Mouse (Mus musculus) forebrain, embryonic 11.5 days (tissue): ENCODE data around the gene Slc30a2. TPM values are rescaled to one million over a fixed set of nuclear protein-coding genes. Genes with fewer than 3 reads are reported as not detected.
"Not testable (repeated sequence)": the region's sequence is repeated elsewhere in the genome, so short reads cannot be mapped to it uniquely, and the experiment has no call there.

Source experiments
- ATAC-seq: fragments of 200-750 bp; cut with Nextera tagmentation; replicated peaks from 2 replicates; pipeline ENCODE4 v1.8.0; 2017; ENCODE audit warnings: moderate TSS enrichment; ENCODE audit not compliant: low FRiP score
- DNase-seq: peaks from one replicate; pipeline ENCODE4 v3.0.0-alpha.2; 2017; ENCODE audit warnings: low spot score
- H3K27ac ChIP-seq: fragments of 300-500 bp; sonication (generic); 2 replicates; pipeline ENCODE4 v1.5.1; 2014; ENCODE audit warnings: low read depth, low read length
- H3K27me3 ChIP-seq: fragments of 300-500 bp; sonication (generic); 2 replicates; pipeline ENCODE4 v1.6.1; 2014; ENCODE audit warnings: mild to moderate bottlenecking, low read length, mixed read lengths; ENCODE audit not compliant: control insufficient read depth, insufficient read depth
- H3K36me3 ChIP-seq: fragments of 300-500 bp; sonication (generic); 2 replicates; pipeline ENCODE4 v1.6.1; 2014; ENCODE audit warnings: mild to moderate bottlenecking, low read length, moderate library complexity, mixed read lengths; ENCODE audit not compliant: control insufficient read depth, insufficient read depth
- H3K4me1 ChIP-seq: fragments of 300-500 bp; sonication (generic); replicated peaks from 2 replicates; pipeline ENCODE4 v1.6.1; 2014; ENCODE audit warnings: low read length, mixed read lengths; ENCODE audit not compliant: control insufficient read depth, insufficient read depth
- H3K4me2 ChIP-seq: fragments of 300-500 bp; sonication (generic); 2 replicates; pipeline ENCODE4 v1.6.1; 2014; ENCODE audit warnings: low read depth, mild to moderate bottlenecking, low read length, moderate library complexity, mixed read lengths; ENCODE audit not compliant: severe bottlenecking
- H3K4me3 ChIP-seq: fragments of 300-500 bp; sonication (generic); 2 replicates; pipeline ENCODE4 v1.5.1; 2014; ENCODE audit warnings: low read depth, low read length
- H3K9ac ChIP-seq: fragments of 300-500 bp; sonication (generic); 2 replicates; pipeline ENCODE4 v1.6.1; 2014; ENCODE audit warnings: low read length
- H3K9me3 ChIP-seq: fragments of 300-500 bp; sonication (generic); 2 replicates; pipeline ENCODE4 v1.6.1; 2016; ENCODE audit warnings: low read length, mixed read lengths; ENCODE audit not compliant: control insufficient read depth
- WGBS: fragments of 180-500 bp; shearing (Covaris S2); extraction: QIAGEN DNeasy Blood & Tissue Kit; methylation state at CpG from one replicate; pipeline ENCODE4 v1.1.7; 2014; 5-methylcytosine and 5-hydroxymethylcytosine counted together
- polyA plus RNA-seq: library from polyadenylated mRNA; unstranded; fragments of >200 nt; fragmentation: Nextera tagmentation; extraction: Ambion mirVana; gene quantifications from 2 replicates; pipeline ENCODE4 v1.2.1, GENCODE M21; 2014

Gene Slc30a2
- not detected in 2 replicates for polyA plus RNA-seq

DNA sequence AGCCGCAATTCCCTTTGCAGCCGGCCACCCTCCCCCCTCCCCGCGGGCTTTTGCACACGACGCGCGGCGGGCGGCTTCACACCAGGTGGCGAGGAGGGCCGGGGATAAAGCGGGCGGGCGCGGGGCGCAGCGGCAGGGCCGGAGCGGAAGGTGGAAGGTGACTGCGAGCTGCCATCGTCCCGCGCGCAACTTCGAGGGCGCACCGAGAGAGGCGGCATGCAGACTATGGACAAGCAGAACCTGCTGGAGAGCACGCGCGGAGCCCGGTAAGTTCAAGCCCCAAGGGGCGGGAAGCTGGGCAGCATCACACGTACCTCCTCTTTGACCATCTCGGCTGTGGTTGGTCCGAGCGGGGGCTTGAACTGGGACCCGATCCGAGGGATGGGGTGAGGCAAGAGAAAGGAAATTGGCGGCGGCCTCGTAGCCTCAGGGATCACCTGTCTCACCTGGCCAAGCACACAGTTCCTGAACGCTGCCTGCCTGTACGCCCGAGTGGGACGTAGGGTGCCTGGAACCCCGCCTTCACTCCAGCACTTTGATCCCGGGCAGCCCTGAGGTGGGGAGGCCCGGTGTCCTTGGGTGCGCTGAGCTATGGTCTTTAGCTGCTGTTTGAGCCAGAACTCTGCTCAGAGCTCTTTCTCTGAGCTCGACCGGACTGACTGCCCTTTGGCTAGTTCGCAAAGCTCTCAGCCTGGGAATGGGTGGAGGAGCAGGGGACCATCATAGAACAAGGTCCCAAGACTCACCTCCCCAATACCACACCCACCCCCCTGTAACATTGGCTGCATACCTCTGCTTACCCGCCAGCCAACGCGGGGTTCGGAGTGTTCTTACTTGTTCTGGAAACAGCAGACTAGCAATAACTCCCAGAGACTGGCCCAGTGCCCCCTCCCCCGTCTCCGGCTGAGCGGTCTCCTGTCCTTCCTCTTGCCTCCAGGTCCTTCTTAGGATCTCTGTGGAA is at the start of gene Slc30a2:
Gene Slc30a2, plus strand, starts transcription at position 111 of the 961 bp plus-strand sequence.
- WGBS: 3% methylated on average over 58 of the region's 61 CpGs
- no peak within 1 kb of the TSS for H3K9ac ChIP-seq
- peaks cover 5% of the 10 kb centered on the region; the same call in 1 of the 2 replicates for H3K4me1 ChIP-seq
- H3K27me3 ChIP-seq: peaks cover 28% of the 10 kb centered on the region
- H3K27ac ChIP-seq: no peak within 1 kb of the TSS
- peak within 1 kb of the TSS; percentile 15; the same call in 1 of the 2 replicates for H3K4me3 ChIP-seq
- H3K9me3 ChIP-seq: no peaks in the 10 kb centered on the region
- peak within 1 kb of the TSS; percentile 45 for H3K4me2 ChIP-seq
- no peak for ATAC-seq
- DNase-seq: no peak
- no peaks in the 10 kb centered on the region for H3K36me3 ChIP-seq

GRCm38 (mm10) chr4:134293692-134294163 is 49.3 kb upstream of the Slc30a2 start:
- Histone ChIP-seq H3K9me3 (no peaks in the 10 kb centered on the region), H3K36me3 (no peaks in the 10 kb centered on the region), H3K4me1 (no peaks in the 10 kb centered on the region), H3K4me3 (no peak overlapping the region), H3K9ac (no peak overlapping the region), H3K27me3 (no peaks in the 10 kb centered on the region), H3K27ac (no peak overlapping the region), H3K4me2 (no peak overlapping the region)
- 73% methylated on average over 9 of the region's 9 CpGs for WGBS
- DNase-seq: no peak
- ATAC-seq: no peak

DNA sequence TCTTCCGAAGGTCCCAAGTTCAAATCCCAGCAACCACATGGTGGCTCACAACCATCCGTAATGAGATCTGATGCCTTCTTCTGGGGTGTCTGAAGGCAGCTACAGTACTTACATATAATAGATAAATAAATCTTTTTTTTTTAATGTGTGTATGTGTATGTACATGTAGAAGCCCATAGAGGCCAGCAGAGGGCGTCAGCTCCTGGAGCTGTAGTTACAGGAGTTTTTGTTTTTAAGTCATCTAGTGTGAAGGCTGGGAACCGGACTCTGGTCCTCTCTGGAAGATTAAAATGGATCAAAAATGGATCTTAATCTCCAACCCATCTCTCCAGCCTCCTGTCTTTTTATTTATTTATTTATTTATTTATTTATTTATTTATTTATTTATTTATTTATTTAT is 46.9 kb upstream of the Slc30a2 start:
- not testable (repeated sequence) for ATAC-seq, DNase-seq, H3K4me3 ChIP-seq, H3K27me3 ChIP-seq, H3K27ac ChIP-seq, H3K9ac ChIP-seq, H3K4me2 ChIP-seq, H3K9me3 ChIP-seq, H3K36me3 ChIP-seq, H3K4me1 ChIP-seq
- WGBS: 82% methylated on average over 4 of the region's 4 CpGs

GRCm38 (mm10) chr4:134296523-134296922 is 46.5 kb upstream of the Slc30a2 start:
- Histone ChIP-seq H3K9me3 (no peaks in the 10 kb centered on the region), H3K4me1 (no peaks in the 10 kb centered on the region), H3K27ac (no peak overlapping the region), H3K27me3 (no peaks in the 10 kb centered on the region), H3K4me3 (no peak overlapping the region), H3K9ac (no peak overlapping the region), H3K4me2 (no peak overlapping the region), H3K36me3 (no peaks in the 10 kb centered on the region)
- 92% methylated on average over 4 of the region's 4 CpGs for WGBS
- ATAC-seq (no peak), DNase-seq (no peak)

GRCm38 (mm10) chr4:134297369-134297768 is 45.6 kb upstream of the Slc30a2 start:
- Histone ChIP-seq H3K9ac (no peak overlapping the region), H3K27ac (no peak overlapping the region), H3K4me3 (no peak overlapping the region), H3K36me3 (no peaks in the 10 kb centered on the region), H3K4me2 (no peak overlapping the region), H3K4me1 (no peaks in the 10 kb centered on the region), H3K9me3 (no peaks in the 10 kb centered on the region), H3K27me3 (no peaks in the 10 kb centered on the region)
- no peak for ATAC-seq
- WGBS: 94% methylated on average over 8 of the region's 8 CpGs
- DNase-seq: no peak

DNA sequence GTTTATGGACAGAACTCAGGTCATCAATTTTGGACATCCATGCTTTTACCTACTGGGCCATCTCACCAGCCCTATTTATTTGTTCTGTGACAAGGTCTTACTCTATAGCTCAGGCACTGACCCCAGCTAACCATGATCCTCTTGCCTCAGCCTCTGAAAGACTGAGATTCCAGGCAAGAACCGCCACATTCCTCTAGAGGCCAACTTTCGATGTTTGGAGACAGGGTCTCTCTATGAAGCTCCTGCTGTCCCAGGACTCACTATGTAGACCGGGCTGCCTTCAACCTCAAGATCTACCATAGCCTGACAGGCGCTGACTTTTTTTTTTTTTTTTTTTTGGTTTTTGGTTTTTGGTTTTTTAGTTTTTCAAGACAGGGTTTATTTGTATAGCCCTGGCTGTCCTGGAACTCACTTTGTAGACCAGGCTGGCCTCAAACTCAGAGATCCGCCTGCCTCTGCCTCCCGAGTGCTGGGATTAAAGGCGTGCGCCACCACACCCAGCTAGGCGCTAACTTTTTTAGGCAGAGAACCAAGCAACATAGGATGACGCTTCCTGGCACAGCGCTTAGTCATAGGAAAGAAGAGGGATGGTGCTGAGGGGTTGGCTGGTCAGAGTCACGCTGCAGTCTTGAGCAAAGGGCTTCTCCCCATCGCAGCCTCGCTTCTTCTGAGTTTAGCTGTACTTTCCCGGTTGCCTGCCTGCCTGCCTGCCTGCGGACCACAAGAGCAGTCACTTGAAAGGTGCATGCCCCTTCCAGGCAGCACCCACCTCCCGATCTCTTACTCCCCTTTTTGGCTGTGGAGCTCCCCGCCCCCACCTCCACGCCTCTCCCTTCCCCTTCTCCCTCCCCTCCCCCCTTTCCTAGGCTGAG is 44.1 kb upstream of the Slc30a2 start:
- Histone ChIP-seq H3K4me3 (no peak overlapping the region), H3K9me3 (no peaks in the 10 kb centered on the region), H3K27me3 (no peaks in the 10 kb centered on the region), H3K27ac (no peak overlapping the region), H3K4me1 (no peaks in the 10 kb centered on the region), H3K36me3 (no peaks in the 10 kb centered on the region), H3K4me2 (no peak overlapping the region), H3K9ac (no peak overlapping the region)
- ATAC-seq: no peak
- 82% methylated on average over 19 of the region's 19 CpGs for WGBS
- DNase-seq: no peak

GRCm38 (mm10) chr4:134299498-134299810 is 43.5 kb upstream of the Slc30a2 start:
- H3K27me3 ChIP-seq: no peaks in the 10 kb centered on the region
- no peak overlapping the region for H3K4me2 ChIP-seq
- H3K9me3 ChIP-seq: no peaks in the 10 kb centered on the region
- H3K4me3 ChIP-seq: no peak overlapping the region
- no peak overlapping the region for H3K27ac ChIP-seq
- DNase-seq (no peak), ATAC-seq (no peak)
- H3K9ac ChIP-seq: no peak overlapping the region
- 72% methylated on average over 4 of the region's 4 CpGs for WGBS
- no peaks in the 10 kb centered on the region for H3K36me3 ChIP-seq
- H3K4me1 ChIP-seq: no peaks in the 10 kb centered on the region

DNA sequence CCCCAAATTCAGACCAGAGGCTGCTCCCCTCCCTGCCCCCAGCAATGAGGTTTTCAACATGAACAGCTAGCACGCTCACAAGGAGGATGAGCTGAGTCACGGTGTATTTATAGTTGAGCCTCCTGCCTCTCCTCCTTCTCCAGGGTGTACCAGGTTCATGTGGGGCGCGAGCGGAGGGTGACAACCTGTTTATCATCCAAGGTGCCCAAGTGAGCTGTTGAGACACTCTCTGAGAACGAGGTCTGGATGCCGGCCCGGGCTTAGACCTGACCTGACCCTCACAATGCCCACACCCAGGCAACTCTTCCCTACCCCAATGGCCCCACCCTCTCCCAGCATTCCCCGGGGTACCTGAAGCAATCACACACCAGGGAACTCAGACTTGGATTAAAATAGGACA is 42.7 kb upstream of the Slc30a2 start:
- Histone ChIP-seq H3K4me1 (no peaks in the 10 kb centered on the region), H3K4me2 (no peak overlapping the region), H3K27ac (no peak overlapping the region), H3K9ac (no peak overlapping the region), H3K9me3 (no peaks in the 10 kb centered on the region), H3K36me3 (no peaks in the 10 kb centered on the region), H3K27me3 (no peaks in the 10 kb centered on the region), H3K4me3 (no peak overlapping the region)
- ATAC-seq (no peak), DNase-seq (no peak)
- WGBS: 83% methylated on average over 9 of the region's 9 CpGs
